Mouse (Mus musculus): ENCODE data around the gene Zdhhc12.
A peak's percentile ranks its signal among the peaks of the same experiment; 100 is the strongest.

- TF ChIP-seq CTCF (IDR thresholded peaks at IDR 0.05; ENCODE audit: extremely low read depth, insufficient read depth, low read length): peak; percentile 73
- TF ChIP-seq POLR2A (IDR thresholded peaks at IDR 0.05; ENCODE audit: extremely low read depth, insufficient read depth, low read length): no peak
These were observed 12.9 kb upstream of the Zdhhc12 start for GRCm38 (mm10) chr2:30106364-30106763.
